Comparison of ENCODE assay signal across 8 mouse cellular contexts in the genomic region with DNA sequence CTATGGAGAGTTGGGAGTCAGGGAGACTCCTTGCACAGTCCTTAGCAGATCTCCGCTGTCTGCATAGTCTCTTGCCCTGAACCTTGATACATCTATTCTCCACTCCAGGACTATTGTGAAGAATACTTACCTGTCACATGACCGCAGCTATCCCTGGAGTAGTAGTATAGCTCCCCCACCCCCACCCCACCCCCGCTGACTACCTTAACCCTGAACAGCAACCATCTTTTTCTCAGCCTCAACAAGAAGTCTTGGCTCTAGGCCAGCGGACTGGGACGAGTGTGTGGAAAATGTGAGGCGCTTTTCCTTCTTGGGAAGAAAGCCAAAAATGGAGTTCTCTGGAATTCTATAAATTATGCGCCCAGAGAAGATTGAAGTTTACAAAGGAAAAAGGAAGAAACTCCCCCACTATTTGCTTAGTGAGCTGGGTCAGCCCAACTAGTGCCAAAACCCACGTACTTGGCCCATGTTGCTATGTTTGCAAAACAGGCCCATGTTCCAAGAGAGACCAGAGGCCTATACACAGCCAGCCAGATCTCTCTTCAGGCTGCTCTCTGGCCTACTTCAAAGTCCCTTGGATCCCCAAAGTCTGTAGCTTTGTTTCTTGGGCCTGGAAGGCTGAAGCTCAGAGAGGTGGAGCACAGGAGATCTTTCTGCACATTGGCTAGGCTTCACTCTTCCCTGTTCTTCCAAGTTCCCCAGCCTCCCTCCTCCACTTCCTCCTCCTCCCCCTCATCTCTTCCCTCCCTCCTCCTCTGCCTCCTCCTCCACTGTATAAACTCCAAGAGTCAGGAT. TPM values are rescaled to one million over a fixed set of nuclear protein-coding genes. Genes with fewer than 3 reads are reported as not detected.
A peak's percentile ranks its signal among the peaks of the same experiment; 100 is the strongest.
DNase-seq lines count a peak whose midpoint lies in the region; ATAC-seq and TF ChIP-seq lines count a peak whose summit lies in the region.

No protein-coding gene starts in this region.

- H3K4me3 ChIP-seq in hindbrain, embryonic 13.5 days = no peak overlapping the region
- H3K4me3 ChIP-seq in hindbrain, embryonic 11.5 days (ENCODE audit: low read depth, low read length) = no peak overlapping the region
- no peak overlapping the region for H3K4me3 ChIP-seq in brown adipose tissue, adult 24 weeks (ENCODE audit: insufficient read depth, low read depth, low read length)
- no peak overlapping the region for H3K4me3 ChIP-seq in kidney, embryonic 14.5 days (ENCODE audit: low read length)
- H3K4me3 ChIP-seq in lung, embryonic 14.5 days (ENCODE audit: low read depth, low read length) = no peak overlapping the region
- H3K4me3 ChIP-seq in stomach, embryonic 16.5 days (replicated peaks; ENCODE audit: low read length) = no peak overlapping the region

- H3K27ac ChIP-seq in hindbrain, embryonic 13.5 days = peak overlapping the region; percentile 49
- no peak overlapping the region for H3K27ac ChIP-seq in hindbrain, embryonic 11.5 days (ENCODE audit: low read depth, low read length)
- peak overlapping the region; percentile 85 for H3K27ac ChIP-seq in brown adipose tissue, adult 24 weeks (replicated peaks; ENCODE audit: low read depth, low read length)
- peak overlapping the region; percentile 80 for H3K27ac ChIP-seq in kidney, embryonic 14.5 days (ENCODE audit: low read depth, low read length)
- peak overlapping the region; percentile 99 for H3K27ac ChIP-seq in lung, embryonic 14.5 days (ENCODE audit: low read depth)
- H3K27ac ChIP-seq in stomach, embryonic 16.5 days (ENCODE audit: low read length) = peak overlapping the region; percentile 97

- H3K4me2 ChIP-seq in hindbrain, embryonic 13.5 days = no peak overlapping the region
- no peak overlapping the region for H3K4me2 ChIP-seq in hindbrain, embryonic 11.5 days (replicated peaks; ENCODE audit: low read depth, low read length)
- H3K4me2 ChIP-seq in kidney, embryonic 14.5 days (replicated peaks; ENCODE audit: low read depth, low read length) = no peak overlapping the region
- peak overlapping the region; percentile 13; the same call in 1 of the 2 replicates for H3K4me2 ChIP-seq in lung, embryonic 14.5 days
- H3K4me2 ChIP-seq in stomach, embryonic 16.5 days (ENCODE audit: low read depth, low read length) = no peak overlapping the region

- ATAC-seq in hindbrain, embryonic 13.5 days (ENCODE audit: low FRiP score) = peak; percentile 51
- no peak for ATAC-seq in hindbrain, embryonic 11.5 days (ENCODE audit: low FRiP score)
- ATAC-seq in kidney, embryonic 14.5 days (ENCODE audit: low FRiP score, low TSS enrichment) = peak; percentile 86
- peak; percentile 94 for ATAC-seq in lung, embryonic 14.5 days (ENCODE audit: insufficient read depth)
- ATAC-seq in stomach, embryonic 16.5 days (ENCODE audit: insufficient read depth, low FRiP score) = peak; percentile 91

- no peak for TF ChIP-seq CTCF in lung, embryonic 14.5 days (IDR thresholded peaks at IDR 0.05; ENCODE audit: low read depth)

- WGBS in hindbrain, embryonic 13.5 days = 71% methylated on average over 8 of the region's 8 CpGs
- WGBS in hindbrain, embryonic 11.5 days = 86% methylated on average over 8 of the region's 8 CpGs
- 54% methylated on average over 8 of the region's 8 CpGs for WGBS in kidney, embryonic 14.5 days
- WGBS in lung, embryonic 14.5 days = 11% methylated on average over 8 of the region's 8 CpGs
- WGBS in stomach, embryonic 16.5 days = 31% methylated on average over 8 of the region's 8 CpGs

- H3K9ac ChIP-seq in hindbrain, embryonic 13.5 days = no peak overlapping the region
- H3K9ac ChIP-seq in hindbrain, embryonic 11.5 days (ENCODE audit: low read depth, low read length) = no peak overlapping the region
- no peak overlapping the region for H3K9ac ChIP-seq in kidney, embryonic 14.5 days (ENCODE audit: low read depth, low read length)
- H3K9ac ChIP-seq in lung, embryonic 14.5 days = 0 out of 2 replicates have a peak overlapping the region, but pooled peaks have one; percentile 2
- H3K9ac ChIP-seq in stomach, embryonic 16.5 days (ENCODE audit: low read length) = 0 out of 2 replicates have a peak overlapping the region, but pooled peaks have one; percentile 4

- H3K4me1 ChIP-seq in hindbrain, embryonic 13.5 days (replicated peaks) = peaks cover 16% of the 10 kb centered on the region
- no peaks in the 10 kb centered on the region for H3K4me1 ChIP-seq in hindbrain, embryonic 11.5 days (replicated peaks; ENCODE audit: control insufficient read depth, insufficient read depth, low read length)
- H3K4me1 ChIP-seq in brown adipose tissue, adult 24 weeks (ENCODE audit: control insufficient read depth, insufficient read depth, insufficient read length, low read length) = peaks cover 15% of the 10 kb centered on the region
- H3K4me1 ChIP-seq in kidney, embryonic 14.5 days (ENCODE audit: control insufficient read depth, insufficient read depth, low read length) = peaks cover 16% of the 10 kb centered on the region
- peaks cover 31% of the 10 kb centered on the region for H3K4me1 ChIP-seq in lung, embryonic 14.5 days (ENCODE audit: insufficient read depth)
- H3K4me1 ChIP-seq in stomach, embryonic 16.5 days (ENCODE audit: control insufficient read depth, insufficient read depth, low read length) = peaks cover 31% of the 10 kb centered on the region

- no peaks in the 10 kb centered on the region for H3K27me3 ChIP-seq in hindbrain, embryonic 13.5 days
- H3K27me3 ChIP-seq in hindbrain, embryonic 11.5 days (ENCODE audit: control insufficient read depth, insufficient read depth, low read length) = no peaks in the 10 kb centered on the region
- no peaks in the 10 kb centered on the region for H3K27me3 ChIP-seq in kidney, embryonic 14.5 days (ENCODE audit: control insufficient read depth, insufficient read depth, low read length)
- no peaks in the 10 kb centered on the region for H3K27me3 ChIP-seq in lung, embryonic 14.5 days (ENCODE audit: insufficient read depth, low read length)
- no peaks in the 10 kb centered on the region for H3K27me3 ChIP-seq in stomach, embryonic 16.5 days (ENCODE audit: control insufficient read depth, insufficient read depth, low read length)

- DNase-seq in hindbrain, embryonic 11.5 days (ENCODE audit: low spot score) = no peak
- DNase-seq in heart, adult 9 months (ENCODE audit: low spot score in 2 of 2) = peak; percentile 88 to 89
- peak; percentile 100 for DNase-seq in lung, embryonic 14.5 days
- DNase-seq in cerebellum, adult 8-10 months = no peak

- no peaks in the 10 kb centered on the region for H3K9me3 ChIP-seq in hindbrain, embryonic 13.5 days
- no peaks in the 10 kb centered on the region for H3K9me3 ChIP-seq in hindbrain, embryonic 11.5 days (ENCODE audit: control insufficient read depth, low read length)
- H3K9me3 ChIP-seq in kidney, embryonic 14.5 days (ENCODE audit: control insufficient read depth, low read length) = no peaks in the 10 kb centered on the region
- H3K9me3 ChIP-seq in lung, embryonic 14.5 days (ENCODE audit: low read depth, low read length) = no peaks in the 10 kb centered on the region
- H3K9me3 ChIP-seq in stomach, embryonic 16.5 days (replicated peaks; ENCODE audit: control insufficient read depth, low read length) = no peaks in the 10 kb centered on the region

- H3K36me3 ChIP-seq in hindbrain, embryonic 13.5 days = no peaks in the 10 kb centered on the region
- no peaks in the 10 kb centered on the region for H3K36me3 ChIP-seq in hindbrain, embryonic 11.5 days (ENCODE audit: control insufficient read depth, insufficient read depth, low read length)
- no peaks in the 10 kb centered on the region for H3K36me3 ChIP-seq in kidney, embryonic 14.5 days (ENCODE audit: control insufficient read depth, insufficient read depth, low read length)
- H3K36me3 ChIP-seq in lung, embryonic 14.5 days (ENCODE audit: insufficient read depth) = no peaks in the 10 kb centered on the region
- no peaks in the 10 kb centered on the region for H3K36me3 ChIP-seq in stomach, embryonic 16.5 days (ENCODE audit: control insufficient read depth, insufficient read depth, low read length)

RNA-seq across cellular contexts. Expression of a gene that starts 48.4 kb away (rescaled TPM):
- polyA plus RNA-seq in hindbrain, embryonic 13.5 days (2015; fragmentation: Nextera tagmentation; extraction: Ambion mirVana) = 16.1 and 17.0 TPM in 2 replicates
- 6.4 and 7.7 TPM in 2 replicates for polyA plus RNA-seq in hindbrain, embryonic 11.5 days (2014; fragmentation: Nextera tagmentation; extraction: Ambion mirVana)
- 88.4 and 124 TPM in 2 replicates for polyA plus RNA-seq in brown adipose tissue, adult 24 weeks (2012; ENCODE audit: insufficient read depth, insufficient read length, missing spikeins)
- polyA plus RNA-seq in kidney, embryonic 14.5 days (2014; fragmentation: Nextera tagmentation; extraction: Ambion mirVana) = 10.1 and 16.7 TPM in 2 replicates
- 67.5 and 80.9 TPM in 2 replicates for polyA plus RNA-seq in lung, embryonic 14.5 days (2014; fragmentation: Nextera tagmentation; extraction: Ambion mirVana)
- 26.1 and 29.0 TPM in 2 replicates for polyA plus RNA-seq in stomach, embryonic 16.5 days (2015; fragmentation: Nextera tagmentation; extraction: Ambion mirVana)

Comparison
In these comparisons a context has a peak if more than half of its experiments do, and no peak if none do; other contexts are left out.
1. H3K9ac ChIP-seq: peak in lung, embryonic 14.5 days (single experiment) and stomach, embryonic 16.5 days (single experiment); none in hindbrain, embryonic 13.5 days (single experiment), hindbrain, embryonic 11.5 days (single experiment) and kidney, embryonic 14.5 days (single experiment).
2. DNase-seq: peak in heart, adult 9 months (2 of 2) and lung, embryonic 14.5 days (single experiment); none in hindbrain, embryonic 11.5 days (single experiment) and cerebellum, adult 8-10 months (single experiment).